Mouse (Mus musculus) fibroblast of lung, adult 2 months (primary cell): ENCODE measurements around the gene Rab9.
A peak's percentile ranks its signal among the peaks of the same experiment; 100 is the strongest.
"Not testable (repeated sequence)": the region's sequence is repeated elsewhere in the genome, so short reads cannot be mapped to it uniquely, and the experiment has no call there.

ENCODE experiments used
- DNase-seq: peaks from one replicate; pipeline ENCODE4 v3.0.0-alpha.2; 2011; ENCODE audit warnings: low read depth

Gene Rab9

DNA sequence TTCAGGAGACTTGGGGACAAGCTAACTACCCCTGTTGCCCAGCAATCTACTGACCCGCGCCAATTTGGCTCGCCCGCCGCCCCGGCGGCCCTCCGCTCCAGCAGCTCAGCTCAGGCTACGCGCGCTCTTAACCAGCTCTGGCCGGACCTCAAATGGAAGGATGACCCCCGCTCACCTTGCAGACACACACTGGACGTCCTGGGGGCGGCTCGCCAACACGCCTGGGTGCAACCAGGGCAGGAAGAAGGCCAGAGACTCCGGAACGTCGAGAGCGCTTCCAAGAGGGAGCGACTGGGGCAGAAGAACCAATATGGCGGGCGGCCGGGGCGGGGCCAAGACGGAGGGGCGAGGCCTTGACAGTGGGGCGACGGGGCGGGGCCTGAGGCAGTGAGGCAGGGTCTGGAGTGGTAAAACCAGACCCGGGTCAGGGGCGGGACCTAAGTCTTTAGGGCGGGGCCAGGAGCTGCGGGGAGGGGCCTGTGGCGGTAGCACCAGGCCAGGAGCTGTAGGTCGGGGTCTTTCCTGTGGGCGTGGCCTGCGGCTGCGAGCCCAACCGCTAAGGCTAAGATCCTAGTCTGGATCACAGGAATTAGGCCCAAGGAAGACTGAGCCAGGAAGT lies at the start of gene Rab9:
Gene Rab9, minus strand, starts transcription at position 503 of the 619 bp plus-strand sequence.
- DNase-seq, result peak; percentile 60

DNA sequence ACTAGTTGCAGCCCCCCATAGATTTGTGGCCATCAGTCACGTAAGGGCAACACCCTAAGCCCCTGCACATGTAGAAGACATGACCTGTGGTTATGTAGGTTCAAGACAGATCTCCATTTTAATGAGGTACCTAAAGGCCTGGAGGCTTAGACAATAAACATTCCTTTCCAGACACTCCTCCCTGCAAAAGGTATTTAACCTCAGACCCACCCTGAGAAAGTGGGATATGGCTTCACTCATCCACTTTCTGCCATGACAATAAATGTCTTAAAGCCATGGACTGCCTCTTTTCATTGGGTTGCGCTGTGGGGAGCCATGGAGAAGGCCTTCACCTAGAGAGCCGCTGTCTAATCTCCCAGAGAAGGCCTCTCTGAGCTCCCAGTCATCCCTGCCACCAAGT lies 48.5 kb upstream of the Rab9 start:
- no peak for DNase-seq

DNA sequence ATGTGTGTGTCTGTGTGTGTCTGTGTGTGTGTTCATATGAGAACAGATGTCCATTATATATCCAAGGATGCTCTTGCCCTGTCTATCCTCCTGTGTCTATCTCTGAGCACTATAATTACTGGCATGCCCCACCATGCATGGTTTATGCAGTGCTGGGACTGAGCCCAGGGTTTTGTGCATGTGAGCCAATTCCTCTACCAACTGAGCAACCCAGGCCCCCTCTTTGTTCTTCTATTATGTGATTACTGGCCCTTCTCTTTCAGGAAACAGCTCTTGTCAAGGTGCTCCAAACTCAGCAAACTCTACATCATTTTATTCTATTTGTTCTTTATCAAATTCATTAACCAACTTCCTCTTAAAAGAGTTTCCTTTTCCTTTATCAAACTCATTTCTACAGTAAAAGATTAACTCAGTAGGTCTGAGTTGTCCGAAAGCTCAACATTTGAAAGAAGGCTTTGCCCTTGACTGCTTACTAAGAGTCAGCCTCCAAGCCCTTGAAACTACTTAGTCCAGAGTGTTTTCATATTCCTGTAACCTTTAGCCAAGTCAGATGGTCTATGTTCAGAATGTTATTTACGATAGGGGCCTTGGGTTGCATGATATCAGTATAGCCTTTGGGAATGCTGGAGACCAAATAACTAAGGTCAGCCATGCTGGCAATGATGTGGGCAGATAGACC lies 46.1 kb upstream of the Rab9 start:
- no peak for DNase-seq

DNA sequence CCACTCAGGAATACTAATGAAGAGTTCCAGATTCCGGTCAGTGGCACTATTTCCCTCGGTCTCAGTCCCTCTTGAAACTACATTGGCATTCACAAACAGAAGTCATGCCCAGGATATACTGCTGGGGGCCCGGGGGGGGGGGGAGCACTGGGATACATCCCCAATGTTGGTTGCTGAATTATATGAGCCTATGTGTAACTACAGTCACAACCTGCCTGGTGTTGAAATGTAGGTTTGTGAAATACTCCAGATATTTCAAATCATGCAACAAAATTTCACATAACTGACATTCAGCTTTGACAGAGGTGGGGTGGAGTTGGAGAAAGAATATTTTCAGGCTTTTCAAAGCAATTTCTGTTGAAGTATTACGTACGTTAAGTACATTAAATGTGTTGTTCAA lies 41.1 kb upstream of the Rab9 start:
- no peak for DNase-seq

DNA sequence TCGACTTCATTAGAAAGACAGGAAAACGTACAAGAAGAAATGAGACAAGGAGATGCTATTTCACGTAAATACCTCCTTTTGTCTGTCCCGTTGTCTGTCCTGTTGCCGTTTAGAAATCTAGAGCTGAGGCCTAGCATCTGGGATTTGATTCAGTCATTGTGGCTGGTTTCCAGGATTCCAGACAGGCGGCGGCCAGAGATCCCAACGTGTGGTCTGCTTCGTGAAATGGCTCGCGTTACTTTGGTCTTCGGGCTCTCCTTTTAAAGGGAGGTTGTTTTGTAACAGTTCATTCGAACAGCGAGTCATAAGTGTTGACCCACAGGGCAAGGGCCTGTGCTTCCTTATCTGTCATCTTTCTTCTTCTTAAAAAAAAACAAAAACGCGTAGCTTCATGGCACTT lies 38.7 kb upstream of the Rab9 start, which contains the start of gene Tceanc:
Gene Tceanc, minus strand, starts transcription at position 223 of the 400 bp plus-strand sequence.
- DNase-seq, result no peak

DNA sequence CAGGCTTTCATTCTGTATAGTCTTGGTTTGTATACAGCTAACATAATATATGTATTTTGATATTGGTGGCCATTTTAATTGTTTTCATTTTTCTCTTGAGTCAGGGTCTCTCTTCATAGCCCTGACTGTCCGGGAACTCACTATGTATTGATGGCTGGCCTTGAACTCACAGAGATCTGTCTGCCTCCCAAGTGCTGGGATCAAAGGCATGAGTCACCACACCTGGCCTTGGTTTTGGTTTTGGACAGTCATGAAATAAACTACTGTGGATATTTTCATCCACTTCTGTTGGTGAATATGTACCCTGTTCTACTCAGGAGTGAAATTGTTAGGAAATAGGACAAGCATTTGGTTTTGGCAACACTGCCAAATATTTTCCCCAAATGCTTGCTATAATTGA lies 37.0 kb upstream of the Rab9 start:
- DNase-seq, result no peak

DNA sequence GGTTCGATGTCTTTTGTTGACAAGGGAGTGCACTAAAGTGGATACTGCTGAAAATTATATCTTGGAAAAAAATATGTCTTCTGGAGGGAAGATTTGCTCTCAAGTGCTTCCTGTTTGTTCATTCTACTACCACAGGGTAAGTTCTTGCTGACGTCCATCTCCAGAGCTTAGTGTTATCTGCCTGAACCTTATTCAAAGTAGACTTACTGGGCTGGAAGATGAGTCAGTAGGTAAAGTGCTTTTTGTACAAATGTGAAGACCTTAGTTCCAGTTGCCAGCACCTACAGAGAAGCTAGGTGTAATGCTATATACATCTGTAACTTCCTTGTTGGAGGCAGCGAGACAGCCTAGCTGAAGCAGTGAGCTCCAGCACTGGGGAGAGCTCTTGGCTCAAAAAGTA lies 36.3 kb upstream of the Rab9 start:
- DNase-seq, result no peak

DNA sequence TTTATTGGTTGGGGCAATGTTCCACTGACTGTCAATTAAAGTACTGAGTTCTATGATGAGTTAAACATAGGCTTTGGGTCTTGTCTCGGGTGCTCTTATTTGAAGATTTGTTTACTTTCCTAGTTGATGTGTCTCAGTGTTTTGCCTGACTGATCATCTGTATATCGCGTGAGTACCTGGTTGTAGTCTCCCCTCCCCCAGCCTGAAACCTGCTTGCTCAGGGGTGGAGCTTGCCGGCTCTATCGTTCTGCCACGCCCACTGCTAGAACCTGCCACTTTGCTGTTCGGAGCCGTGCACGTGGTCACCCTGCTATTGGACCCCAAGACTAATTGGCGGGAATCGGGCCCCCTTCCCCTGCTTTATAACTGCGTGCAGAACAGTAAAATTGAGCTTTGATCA lies 34.4 kb upstream of the Rab9 start:
- not testable (repeated sequence) for DNase-seq

DNA sequence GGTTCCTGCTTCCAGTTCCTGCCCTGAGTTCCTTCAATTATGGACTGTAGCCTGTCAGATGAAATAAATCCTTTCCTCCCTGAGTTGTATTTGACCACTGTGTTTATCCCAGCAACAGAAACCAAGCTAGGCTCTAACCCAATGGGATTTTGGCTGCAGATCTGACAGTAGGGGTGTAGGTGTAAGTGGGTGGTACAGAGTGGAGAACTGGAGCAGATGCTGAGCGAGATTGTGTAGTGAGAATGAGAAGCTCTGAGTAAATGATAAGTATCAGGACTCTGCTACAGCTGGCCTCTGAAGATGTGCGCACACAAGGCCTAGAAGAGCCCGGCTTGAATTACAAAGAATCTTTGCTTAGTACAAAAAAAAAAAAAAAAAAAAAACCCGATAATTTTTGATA lies 32.4 kb upstream of the Rab9 start:
- DNase-seq, result no peak

DNA sequence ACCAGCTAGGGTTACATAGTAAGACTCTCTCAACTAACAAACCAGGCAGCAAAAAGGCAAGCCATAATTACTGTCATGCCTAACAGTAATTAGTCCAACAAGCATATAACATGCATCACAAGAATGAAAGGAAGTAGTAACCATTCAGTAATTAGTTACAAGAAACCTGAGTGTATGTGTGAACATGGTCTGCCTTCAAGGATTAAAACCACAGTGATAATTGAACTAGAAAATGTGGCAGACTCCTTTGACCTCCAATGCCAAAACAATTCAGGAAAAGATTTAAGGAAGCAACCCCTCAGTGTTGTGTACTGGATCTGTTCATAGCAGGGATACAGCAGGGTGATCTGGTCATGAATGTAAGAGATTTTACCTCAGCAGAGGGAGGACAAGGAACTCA lies 31.4 kb upstream of the Rab9 start:
- DNase-seq, result no peak

DNA sequence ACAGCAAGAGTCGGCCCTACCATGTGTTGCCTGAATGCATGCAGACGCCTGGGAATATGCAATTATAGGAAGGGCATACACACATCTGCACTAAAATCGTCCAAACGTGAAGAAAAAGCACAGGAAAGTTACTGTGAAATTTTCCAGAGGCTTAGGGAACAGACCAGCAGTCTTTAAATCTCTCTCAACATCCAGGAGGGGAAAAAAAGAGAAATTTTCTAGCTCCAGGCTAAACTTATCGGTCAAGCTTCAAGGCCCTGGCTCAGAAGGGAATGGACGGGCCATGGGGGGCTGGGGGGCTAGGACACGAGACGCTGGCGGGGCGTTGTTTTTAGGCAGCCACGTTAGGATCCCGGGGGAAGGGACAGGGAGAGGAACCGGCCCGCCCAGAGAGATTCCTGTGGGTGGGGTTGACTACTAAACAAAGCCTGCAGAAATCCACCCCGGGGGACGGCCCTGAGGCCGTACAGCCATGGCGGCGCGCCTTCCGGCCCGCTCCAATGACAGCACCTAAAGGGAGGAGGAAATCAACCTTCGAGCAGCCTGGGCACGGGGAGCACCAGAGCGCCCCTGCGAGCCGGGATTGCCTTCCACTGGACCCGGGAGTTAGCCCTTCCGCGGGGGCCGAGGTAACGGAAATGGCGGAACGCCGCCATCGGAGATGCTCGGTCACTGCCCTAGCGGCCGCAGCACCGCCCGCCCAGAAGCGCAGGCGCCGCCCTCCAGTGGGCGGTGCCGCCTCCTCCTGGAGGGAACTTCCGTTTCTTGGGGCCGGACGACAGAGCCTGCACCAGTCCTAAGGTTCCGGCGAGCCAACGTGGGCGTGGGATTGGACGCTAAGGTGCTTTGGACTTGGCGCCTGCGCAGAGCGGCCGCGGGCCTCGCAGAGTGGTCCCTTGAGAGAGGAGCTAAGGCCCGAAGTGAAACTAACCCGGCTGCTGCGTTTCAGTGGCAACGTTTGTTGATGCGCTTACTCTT lies 30.4 kb upstream of the Rab9 start:
- DNase-seq, result peak; percentile 82

DNA sequence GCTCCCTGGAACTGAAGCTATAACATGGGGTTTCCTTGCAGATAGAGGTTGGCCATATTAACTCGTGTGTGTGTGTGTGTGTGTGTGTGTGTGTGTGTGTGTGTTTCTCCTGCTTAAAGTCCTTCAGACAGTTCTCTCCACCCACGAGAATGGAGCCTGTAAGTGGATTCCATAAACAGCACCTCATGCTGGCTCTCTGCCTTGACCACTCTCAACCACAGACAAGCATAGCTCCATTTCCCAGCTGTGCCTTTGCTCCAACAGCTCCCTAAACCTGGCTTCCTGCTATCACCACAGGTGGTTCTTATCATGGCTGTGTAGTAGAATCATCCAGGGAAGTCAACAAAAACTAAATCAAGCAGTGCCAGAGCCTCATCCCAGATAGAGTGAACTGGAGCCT lies 24.8 kb upstream of the Rab9 start:
- no peak for DNase-seq

DNA sequence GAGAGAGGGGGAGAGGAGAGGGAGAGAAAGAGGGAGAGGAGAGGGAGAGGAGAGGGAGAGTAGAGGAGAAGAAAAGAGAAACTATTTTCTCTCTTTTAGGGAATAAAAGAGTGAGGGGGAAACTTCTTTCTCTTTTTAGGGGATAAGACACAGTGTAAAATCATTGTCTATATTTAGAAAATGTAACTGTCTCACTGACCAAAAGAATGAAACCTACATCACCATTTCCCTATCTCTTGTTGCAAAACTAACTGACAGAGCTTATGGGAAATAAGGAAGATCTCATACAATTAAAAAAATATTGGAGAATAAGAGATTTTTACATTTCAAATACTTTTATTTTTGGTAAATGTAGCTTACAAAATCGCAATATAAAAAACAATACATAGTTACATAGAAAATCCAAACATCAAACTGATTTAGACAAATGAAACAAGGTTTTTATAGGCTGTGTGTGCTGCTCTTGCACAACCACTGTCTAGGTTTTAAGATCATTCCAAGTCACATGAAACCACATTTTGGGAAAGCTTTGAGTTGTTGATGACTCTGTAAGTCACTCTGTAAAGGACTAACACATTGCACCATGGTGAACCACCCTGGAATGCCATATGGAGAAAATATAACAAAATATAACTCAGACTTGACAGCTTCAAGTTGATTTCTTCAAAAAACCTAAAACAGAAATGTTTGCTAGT lies 20.0 kb upstream of the Rab9 start:
- no peak for DNase-seq

DNA sequence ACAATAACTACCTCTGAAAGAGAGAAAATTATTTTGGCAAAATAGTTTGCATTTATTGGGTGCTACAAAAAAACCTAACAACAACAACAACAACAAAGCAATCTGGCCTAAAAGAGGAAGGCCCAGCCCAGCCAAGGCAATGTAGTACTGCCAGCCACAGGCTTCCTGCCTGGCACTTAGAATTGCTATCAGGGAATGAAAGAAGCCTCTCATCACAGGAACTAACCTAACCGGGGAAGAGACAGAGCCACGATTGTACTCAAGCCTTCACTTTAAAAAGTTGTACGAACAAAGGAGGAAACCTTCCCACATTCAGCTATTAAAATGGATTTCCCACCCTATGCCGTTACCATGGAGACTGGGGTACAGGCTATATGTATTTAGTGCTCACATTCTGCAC lies 18.1 kb upstream of the Rab9 start:
- DNase-seq, result no peak

DNA sequence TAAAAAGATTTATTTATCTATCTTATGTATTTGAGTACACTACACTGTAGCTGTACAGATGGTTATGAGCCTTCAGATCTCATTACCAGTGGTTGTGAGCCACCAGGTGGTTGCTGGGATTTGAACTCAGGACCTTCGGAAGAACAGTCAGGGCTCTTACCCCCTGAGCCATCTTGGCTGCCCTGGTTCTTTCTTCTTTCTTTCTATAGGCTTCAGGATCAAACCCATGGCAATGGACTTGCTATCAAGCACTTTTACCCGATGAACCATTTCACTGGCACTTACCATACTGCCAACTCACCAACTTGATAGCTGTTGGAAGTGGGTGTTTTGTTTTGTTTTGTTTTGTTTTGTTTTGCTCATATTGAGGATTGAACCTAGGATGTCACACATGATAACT lies 15.4 kb upstream of the Rab9 start:
- no peak for DNase-seq

DNA sequence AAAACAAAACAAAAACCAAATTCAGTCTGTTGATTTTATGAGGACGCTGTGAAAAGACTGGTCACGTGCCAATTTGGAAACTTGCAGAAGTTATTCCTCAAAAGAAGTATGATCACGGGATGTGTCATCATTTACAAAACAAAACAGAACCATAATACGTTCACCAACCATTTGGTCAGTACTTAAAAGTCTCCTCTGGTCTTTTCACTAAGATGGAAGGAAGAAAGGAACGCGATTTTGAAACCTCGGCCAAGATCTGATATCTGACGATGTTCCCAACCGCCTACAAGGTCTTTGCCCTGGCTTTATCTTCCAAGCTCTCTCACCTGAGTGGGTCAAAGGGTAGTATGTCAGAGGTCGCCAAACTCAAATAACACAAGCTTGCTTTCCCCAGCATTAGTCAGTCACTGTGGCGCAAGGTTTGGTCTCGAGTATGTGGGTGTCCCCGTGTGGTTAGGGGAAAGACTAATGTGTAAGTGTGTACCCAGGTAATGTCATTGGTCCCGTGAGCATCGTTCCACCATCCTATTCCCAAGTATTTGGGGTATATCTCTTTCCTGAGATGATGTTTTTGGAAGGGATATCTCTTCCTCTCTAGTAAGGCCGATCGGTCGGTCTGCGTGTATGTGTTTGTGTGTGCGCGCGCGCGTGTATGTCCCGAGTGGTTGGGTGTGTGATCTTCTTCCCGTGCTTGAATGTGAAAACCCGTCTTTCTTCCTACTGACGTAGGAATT lies 869 bp downstream of the Rab9 start:
- DNase-seq, result no peak

DNA sequence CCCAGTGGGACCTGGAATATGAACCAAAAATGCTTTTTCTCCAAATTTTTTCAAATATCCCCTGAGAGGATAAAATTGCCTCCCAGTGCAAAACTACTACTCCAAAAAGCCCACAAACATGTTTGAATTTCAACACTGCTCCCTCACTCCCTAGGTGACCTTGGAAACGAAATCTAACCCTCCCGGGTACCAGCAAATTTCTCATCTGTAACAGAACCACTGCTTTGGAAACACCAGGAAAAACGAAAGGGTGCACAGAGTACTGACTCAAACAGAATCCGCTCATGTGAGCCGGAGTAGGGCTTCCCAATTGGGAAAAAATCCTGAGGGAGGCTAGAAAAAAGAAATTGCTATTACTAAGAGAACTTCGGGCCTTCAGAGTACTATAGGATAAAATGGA lies 2.3 kb downstream of the Rab9 start:
- DNase-seq, result no peak

DNA sequence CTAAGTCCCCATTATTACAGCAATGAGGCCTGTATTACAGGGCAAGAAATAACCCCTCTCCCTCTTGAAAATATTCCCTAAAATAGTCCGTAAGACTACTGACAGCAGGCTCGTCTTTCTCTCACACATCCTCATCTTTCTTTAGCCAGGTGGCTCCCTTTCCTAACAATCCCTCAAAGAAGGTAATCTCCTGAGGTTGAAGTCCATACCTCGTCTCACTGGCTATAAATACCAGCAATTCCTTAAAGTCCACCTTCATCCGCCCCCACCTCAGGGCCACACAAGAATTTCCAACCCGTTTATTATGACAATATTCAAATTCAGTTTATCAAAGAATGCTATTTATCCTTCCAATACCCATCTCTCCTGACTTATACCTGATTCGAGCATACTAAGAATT lies 7.1 kb downstream of the Rab9 start:
- no peak for DNase-seq

DNA sequence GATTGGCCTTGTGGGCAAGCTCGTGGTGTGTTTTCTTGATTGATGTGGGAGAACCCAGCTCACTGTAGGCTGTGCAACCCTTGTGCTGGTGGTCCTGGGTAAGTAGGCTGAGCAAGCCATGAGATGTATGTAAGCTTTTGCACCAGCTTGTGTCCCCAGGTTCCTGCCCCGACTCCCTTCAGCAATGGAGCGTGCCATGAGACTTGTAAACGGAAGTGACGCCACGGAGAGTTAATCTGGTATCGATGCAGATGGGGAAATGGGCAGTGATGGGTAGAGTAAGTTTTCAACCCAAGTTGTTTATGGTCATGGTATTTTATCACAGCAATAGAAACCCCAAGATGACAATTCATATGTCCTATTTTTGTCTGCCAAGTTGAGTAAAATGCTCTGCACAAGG lies 11.3 kb downstream of the Rab9 start:
- no peak for DNase-seq

DNA sequence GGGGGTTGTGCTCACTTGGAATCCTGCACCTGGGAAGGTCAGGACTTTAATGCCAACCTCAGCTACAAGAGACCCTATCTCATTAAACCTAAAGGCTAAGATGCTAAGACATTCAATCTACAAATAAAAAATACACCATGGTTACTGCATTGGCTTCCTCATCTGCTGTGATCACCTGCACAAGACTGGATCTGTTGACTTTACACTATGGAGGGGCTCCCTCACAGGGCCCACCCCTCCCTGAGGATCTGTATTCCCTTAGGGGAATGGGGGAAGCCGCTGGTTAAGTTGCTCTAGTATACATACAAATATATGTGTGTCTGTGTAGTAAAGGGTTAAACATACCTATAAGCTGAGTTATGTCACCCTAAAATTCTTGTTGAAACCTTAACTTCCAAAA lies 24.1 kb downstream of the Rab9 start:
- DNase-seq, result no peak

DNA sequence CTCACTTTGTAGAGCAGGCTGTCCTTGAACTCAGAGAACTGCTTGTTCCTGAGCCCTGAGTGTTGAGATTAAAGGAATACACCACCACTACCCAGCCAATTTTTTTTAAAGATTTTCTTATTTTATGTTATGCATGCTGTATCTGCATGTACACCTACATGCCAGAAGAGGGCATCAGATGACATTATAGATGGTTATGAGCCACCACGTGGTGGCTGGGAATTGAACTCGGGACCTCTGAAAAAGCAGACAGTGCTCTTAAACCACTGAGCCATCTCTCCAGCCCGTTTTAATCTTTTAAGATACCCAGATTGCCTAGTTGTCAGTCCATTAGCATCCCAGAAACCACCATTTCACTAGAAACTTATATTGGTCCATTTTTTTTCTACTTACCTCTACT lies 25.3 kb downstream of the Rab9 start:
- no peak for DNase-seq

DNA sequence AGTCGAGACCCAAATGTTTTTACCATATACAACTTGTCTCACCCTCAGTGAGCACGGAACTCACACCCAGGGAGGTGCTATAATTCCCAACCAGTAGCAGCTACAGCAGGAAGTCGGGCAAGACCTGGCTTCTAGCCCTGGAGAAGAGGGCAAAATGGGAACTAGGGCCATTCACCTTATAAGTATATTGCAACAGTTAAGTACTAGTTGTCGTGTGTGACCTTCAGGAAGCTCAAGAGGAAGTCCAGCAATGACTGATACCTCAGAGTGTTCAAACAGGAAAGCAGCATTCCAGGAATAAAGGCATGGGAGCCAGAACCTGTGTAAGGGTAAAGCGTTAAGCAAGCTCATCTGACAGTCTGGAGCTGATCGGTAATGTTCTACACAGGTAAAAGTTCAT lies 26.1 kb downstream of the Rab9 start:
- DNase-seq, result no peak
